Mouse (Mus musculus) layer of hippocampus, adult 2 months (tissue): Measurements from ENCODE around the gene Ldlrad1. TPM values are rescaled to one million over a fixed set of nuclear protein-coding genes. Genes with fewer than 3 reads are reported as not detected.

Source experiments
- DNase-seq, 2 experiments: peaks; one replicate each; pipeline ENCODE4 v3.0.0; 2022; ENCODE audit warnings: low spot score in 2 of 2
- H3K27ac ChIP-seq: fragments of 200-600 bp; 2 replicates; pipeline ENCODE4 v1.8.1; 2022
- H3K4me3 ChIP-seq: fragments of 200-600 bp; 2 replicates; pipeline ENCODE4 v1.8.1; 2022; ENCODE audit warnings: mild to moderate bottlenecking
- CTCF ChIP-seq: fragments of 200-600 bp; conservative IDR thresholded peaks from 2 replicates; pipeline ENCODE4 v1.8.1; 2022; ENCODE audit warnings: antibody characterized with exemption, mild to moderate bottlenecking, moderate library complexity
- long read RNA-seq, 2 experiments: library from polyadenylated mRNA; stranded (forward); transcript quantifications; one replicate each; pipeline ENCODE4 v2.0.0; 2021; ENCODE audit warnings: borderline mapping rate in 2 of 2
- total RNA-seq, 2 experiments: library from RNA; stranded (reverse); gene quantifications; 2 replicates each; pipeline ENCODE4 v1.2.3; 2021

Ldlrad1 gene
- not detected for total RNA-seq
- long read RNA-seq, experiment 1 = 0 reads
- long read RNA-seq, experiment 2 = 0 reads

GRCm38 (mm10) chr4:107208880-107209279 is at the start of gene Ldlrad1:
TSS of gene Ldlrad1 (plus strand) at chr4:107209180.
- no peak for DNase-seq
- H3K4me3 ChIP-seq = no peak within 1 kb of the TSS
- no peak within 1 kb of the TSS for H3K27ac ChIP-seq
- no peak for TF ChIP-seq CTCF

- no peak overlapping the region for H3K27ac ChIP-seq
- no peak for DNase-seq
- TF ChIP-seq CTCF = no peak
- no peak overlapping the region for H3K4me3 ChIP-seq
Measured at GRCm38 (mm10) chr4:107160181-107160580, 48.8 kb upstream of the Ldlrad1 start.

- no peak overlapping the region for H3K4me3 ChIP-seq
- no peak for DNase-seq
- no peak for TF ChIP-seq CTCF
- H3K27ac ChIP-seq = no peak overlapping the region
Measured at GRCm38 (mm10) chr4:107163341-107163740, 45.6 kb upstream of the Ldlrad1 start.

- TF ChIP-seq CTCF = peak; percentile 99
- H3K27ac ChIP-seq = peak overlapping the region; percentile 58; the same call in 1 of the 2 replicates
- H3K4me3 ChIP-seq = no peak overlapping the region
- peak; percentile 79 to 84 for DNase-seq
Measured at GRCm38 (mm10) chr4:107163756-107164587, 45.0 kb upstream of the Ldlrad1 start.

- DNase-seq = no peak
- TF ChIP-seq CTCF = no peak
Measured at GRCm38 (mm10) chr4:107166700-107167099, 42.3 kb upstream of the Ldlrad1 start.

GRCm38 (mm10) chr4:107167798-107168197 is 41.2 kb upstream of the Ldlrad1 start:
- no peak for DNase-seq
- Histone ChIP-seq H3K27ac (no peak overlapping the region), H3K4me3 (no peak overlapping the region)
- no peak for TF ChIP-seq CTCF

More at GRCm38 (mm10) chr4:107166700-107167099, 42.3 kb upstream of the Ldlrad1 start:
- Histone ChIP-seq H3K27ac (no peak overlapping the region), H3K4me3 (no peak overlapping the region)

GRCm38 (mm10) chr4:107177506-107177905 is 31.5 kb upstream of the Ldlrad1 start:
- DNase-seq = no peak
- H3K27ac ChIP-seq = peak overlapping the region; percentile 98
- no peak for TF ChIP-seq CTCF
- peak overlapping the region; percentile 80 for H3K4me3 ChIP-seq

GRCm38 (mm10) chr4:107178182-107178829 is 30.7 kb upstream of the Ldlrad1 start, which contains the start of gene Tmem59:
TSS of gene Tmem59 (plus strand) at chr4:107178399.
- Histone ChIP-seq H3K4me3 (peak within 1 kb of the TSS; percentile 80), H3K27ac (peak within 1 kb of the TSS; percentile 98)
- DNase-seq = peak; percentile 94 to 96
- TF ChIP-seq CTCF = no peak; the same call in 1 of the 2 replicates

GRCm38 (mm10) chr4:107178830-107179490 is 30.0 kb upstream of the Ldlrad1 start, which contains the start of gene Tceanc2:
TSS of gene Tceanc2 (minus strand) at chr4:107179116.
- DNase-seq = peak; percentile 23 to 51
- Histone ChIP-seq H3K27ac (peak within 1 kb of the TSS; percentile 98), H3K4me3 (peak within 1 kb of the TSS; percentile 80)
- TF ChIP-seq CTCF = peak; percentile 25; the same call in 1 of the 2 replicates

GRCm38 (mm10) chr4:107179561-107179960 is 29.4 kb upstream of the Ldlrad1 start:
- DNase-seq = no peak
- TF ChIP-seq CTCF = no peak
- Histone ChIP-seq H3K27ac (peak overlapping the region; percentile 98), H3K4me3 (peak overlapping the region; percentile 80)

- no peak for DNase-seq
- Histone ChIP-seq H3K4me3 (no peak overlapping the region), H3K27ac (no peak overlapping the region)
- no peak for TF ChIP-seq CTCF
Measured at GRCm38 (mm10) chr4:107180746-107181145, 28.2 kb upstream of the Ldlrad1 start.

- 0 out of 2 replicates have a peak, but pooled peaks have one; percentile 19 for TF ChIP-seq CTCF
- no peak overlapping the region for H3K4me3 ChIP-seq
- H3K27ac ChIP-seq = no peak overlapping the region
- DNase-seq = no peak
Measured at GRCm38 (mm10) chr4:107181866-107182265, 27.1 kb upstream of the Ldlrad1 start.

GRCm38 (mm10) chr4:107182796-107183195 is 26.2 kb upstream of the Ldlrad1 start:
- H3K4me3 ChIP-seq = no peak overlapping the region
- no peak overlapping the region for H3K27ac ChIP-seq
- DNase-seq = no peak
- no peak for TF ChIP-seq CTCF
